In genomic region chr10:93365318-93365717, GRCm38 (mm10) we compare ENCODE assay signal across 23 mouse cellular contexts. TPM values are rescaled to one million over a fixed set of nuclear protein-coding genes. Genes with fewer than 3 reads are reported as not detected.
DNase-seq lines count a peak whose midpoint lies in the region; ATAC-seq lines count a peak whose summit lies in the region.
"Had no signal": no experiment of that assay in that cellular context is flagged by ENCODE, and none has a peak within 500 bp of the region (broad histone marks: within the 10 kb centered on the region; RNA-seq: fewer than 3 reads in every experiment).

No protein-coding gene starts in this region.

- H3K9ac ChIP-seq in heart, embryonic 12.5 days, result no peak overlapping the region
- H3K9ac ChIP-seq: forebrain, embryonic 12.5 days; heart, embryonic 15.5 days; hindbrain, embryonic 15.5 days; intestine, embryonic 15.5 days; limb, embryonic 12.5 days; liver, embryonic 13.5 days; midbrain, embryonic 15.5 days had no signal

- H3K27ac ChIP-seq in heart, embryonic 12.5 days (ENCODE audit: poor library complexity, severe bottlenecking), result no peak overlapping the region
- peak overlapping the region; percentile 47 for H3K27ac ChIP-seq in brown adipose tissue, adult 24 weeks (replicated peaks; ENCODE audit: low read depth, low read length)
- H3K27ac ChIP-seq: forebrain, embryonic 12.5 days; heart, embryonic 15.5 days; hindbrain, embryonic 15.5 days; intestine, embryonic 15.5 days; limb, embryonic 12.5 days; liver, embryonic 13.5 days; midbrain, embryonic 15.5 days had no signal

- peak; percentile 27 to 44 for DNase-seq in heart, adult 18-20 months
- DNase-seq in NIH3T3 (ENCODE audit: low read depth), result peak; percentile 54
- DNase-seq in right cerebral cortex, postnatal 25 days, result no peak
- no peak for DNase-seq in right cerebral cortex, postnatal 4 days
- no peak for DNase-seq in lung, postnatal 25 days (ENCODE audit: low spot score)
- DNase-seq: adrenal gland, postnatal 25 days; cerebellum, adult 8-10 months; gastrocnemius, postnatal 14 days; heart, postnatal 4 days; kidney, adult 9 months; kidney, postnatal 36 days; liver, embryonic 13.5 days; retina, postnatal 1 day; thymus, postnatal 25 days had no signal

- H3K4me2 ChIP-seq in heart, embryonic 12.5 days, result no peak overlapping the region
- H3K4me2 ChIP-seq: forebrain, embryonic 12.5 days; heart, embryonic 15.5 days; hindbrain, embryonic 15.5 days; intestine, embryonic 15.5 days; limb, embryonic 12.5 days; liver, embryonic 13.5 days; midbrain, embryonic 15.5 days had no signal

- H3K36me3 ChIP-seq in heart, embryonic 12.5 days, result no peaks in the 10 kb centered on the region
- H3K36me3 ChIP-seq: forebrain, embryonic 12.5 days; heart, embryonic 15.5 days; hindbrain, embryonic 15.5 days; intestine, embryonic 15.5 days; limb, embryonic 12.5 days; liver, embryonic 13.5 days; midbrain, embryonic 15.5 days had no signal

- H3K4me1 ChIP-seq in heart, embryonic 12.5 days (replicated peaks), result peaks cover 5% of the 10 kb centered on the region
- H3K4me1 ChIP-seq in brown adipose tissue, adult 24 weeks (ENCODE audit: control insufficient read depth, insufficient read depth, insufficient read length, low read length), result peaks cover 23% of the 10 kb centered on the region
- H3K4me1 ChIP-seq: heart, embryonic 15.5 days; hindbrain, embryonic 15.5 days; intestine, embryonic 15.5 days; limb, embryonic 12.5 days; liver, embryonic 13.5 days; midbrain, embryonic 15.5 days had no signal

- H3K9me3 ChIP-seq in heart, embryonic 12.5 days (replicated peaks), result no peaks in the 10 kb centered on the region
- H3K9me3 ChIP-seq: forebrain, embryonic 12.5 days; heart, embryonic 15.5 days; hindbrain, embryonic 15.5 days; intestine, embryonic 15.5 days; limb, embryonic 12.5 days; liver, embryonic 13.5 days; midbrain, embryonic 15.5 days had no signal

- no peak for ATAC-seq in heart, embryonic 12.5 days (ENCODE audit: insufficient number of reproducible peaks, low FRiP score)
- peak; percentile 22 for ATAC-seq in CD4-positive, CD25-positive, alpha-beta regulatory T cell, adult 4 months
- ATAC-seq: intestine, embryonic 15.5 days; midbrain, embryonic 15.5 days had no signal

- no peak overlapping the region for H3K4me3 ChIP-seq in heart, embryonic 12.5 days
- H3K4me3 ChIP-seq in brown adipose tissue, adult 24 weeks (ENCODE audit: insufficient read depth, low read depth, low read length), result no peak overlapping the region
- H3K4me3 ChIP-seq: forebrain, embryonic 12.5 days; heart, embryonic 15.5 days; hindbrain, embryonic 15.5 days; intestine, embryonic 15.5 days; limb, embryonic 12.5 days; liver, embryonic 13.5 days; midbrain, embryonic 15.5 days had no signal

- H3K27me3 ChIP-seq in heart, embryonic 12.5 days (replicated peaks), result no peaks in the 10 kb centered on the region
- H3K27me3 ChIP-seq: forebrain, embryonic 12.5 days; heart, embryonic 15.5 days; hindbrain, embryonic 15.5 days; intestine, embryonic 15.5 days; limb, embryonic 12.5 days; liver, embryonic 13.5 days; midbrain, embryonic 15.5 days had no signal

- 59% methylated on average over 6 of the region's 6 CpGs for WGBS in heart, embryonic 12.5 days

RNA-seq across cellular contexts. Expression of gene Elk3, which starts 54.4 kb away (rescaled TPM):
- 10 to 100 TPM; 27.9 to 29.5 TPM for total RNA-seq in heart, adult 18-20 months (2021)
- polyA plus RNA-seq in heart, embryonic 12.5 days (2016; fragmentation: Nextera tagmentation; extraction: Ambion mirVana), result 36.8 and 41.0 TPM in 2 replicates
- polyA plus RNA-seq in CD4-positive, CD25-positive, alpha-beta regulatory T cell, adult 4 months (2017; shearing (Covaris generic)), result 10 to 100 TPM; 26.0 to 26.3 TPM
- 8.0 and 14.4 TPM in 2 replicates for polyA plus RNA-seq in brown adipose tissue, adult 24 weeks (2012; ENCODE audit: insufficient read depth, insufficient read length, missing spikeins)

Comparison
In these comparisons a context has a peak if more than half of its experiments do, and no peak if none do; other contexts are left out.
1. DNase-seq: peak in heart, adult 18-20 months (2 of 2) and NIH3T3 (single experiment); none in right cerebral cortex, postnatal 25 days (single experiment), right cerebral cortex, postnatal 4 days (single experiment) and lung, postnatal 25 days (single experiment).